Mouse (Mus musculus) c-Kit-positive CD71-negative TER-119-negative erythroid progenitor cells, embryonic 14.5 days (primary cell): Measurements from ENCODE around the gene Rmdn2.

Experiments used
- DNase-seq: peaks from one replicate; pipeline ENCODE4 v3.0.0-alpha.2; 2013; ENCODE audit warnings: low read depth

The Rmdn2 gene

GRCm38 (mm10) chr17:79611545-79611944, at the start of gene Rmdn2:
Rmdn2 (plus strand) TSS chr17:79611863.
- no peak for DNase-seq

- no peak for DNase-seq
Measured at GRCm38 (mm10) chr17:79563067-79563620, 48.5 kb upstream of the Rmdn2 start.

GRCm38 (mm10) chr17:79563721-79564120, 47.9 kb upstream of the Rmdn2 start:
- DNase-seq: no peak

- no peak for DNase-seq
Measured at GRCm38 (mm10) chr17:79565241-79565961, 46.3 kb upstream of the Rmdn2 start.

GRCm38 (mm10) chr17:79568401-79568800, 43.3 kb upstream of the Rmdn2 start:
- DNase-seq: no peak

GRCm38 (mm10) chr17:79578328-79578727, 33.3 kb upstream of the Rmdn2 start:
- DNase-seq: no peak

GRCm38 (mm10) chr17:79580264-79580920, 31.3 kb upstream of the Rmdn2 start:
- peak; percentile 40 for DNase-seq

- DNase-seq: no peak
Measured at GRCm38 (mm10) chr17:79583466-79583865, 28.2 kb upstream of the Rmdn2 start.

GRCm38 (mm10) chr17:79584246-79584800, 27.3 kb upstream of the Rmdn2 start:
- DNase-seq: no peak

- DNase-seq: no peak
Measured at GRCm38 (mm10) chr17:79589913-79590312, 21.8 kb upstream of the Rmdn2 start.

- DNase-seq: no peak
Measured at GRCm38 (mm10) chr17:79595996-79596395, 15.7 kb upstream of the Rmdn2 start.

- no peak for DNase-seq
Measured at GRCm38 (mm10) chr17:79598151-79598550, 13.5 kb upstream of the Rmdn2 start.

- DNase-seq: no peak
Measured at GRCm38 (mm10) chr17:79598596-79599577, 12.8 kb upstream of the Rmdn2 start.

GRCm38 (mm10) chr17:79600108-79600507, 11.6 kb upstream of the Rmdn2 start:
- DNase-seq: no peak

- no peak for DNase-seq
Measured at GRCm38 (mm10) chr17:79602381-79602780, 9.3 kb upstream of the Rmdn2 start.

- no peak for DNase-seq
Measured at GRCm38 (mm10) chr17:79603427-79603826, 8.2 kb upstream of the Rmdn2 start.

- DNase-seq: no peak
Measured at GRCm38 (mm10) chr17:79605794-79606193, 5.9 kb upstream of the Rmdn2 start.

GRCm38 (mm10) chr17:79609697-79610096, 2.0 kb upstream of the Rmdn2 start:
- DNase-seq: no peak

- no peak for DNase-seq
Measured at GRCm38 (mm10) chr17:79610163-79610755, 1.4 kb upstream of the Rmdn2 start.

- DNase-seq: peak; percentile 30
Measured at GRCm38 (mm10) chr17:79614691-79615588, 3.3 kb downstream of the Rmdn2 start.
